Mouse (Mus musculus) right cerebral cortex, postnatal 25 days (tissue): ENCODE measurements around the gene Sdc1.

Experiments used
- DNase-seq: peaks from one replicate; pipeline ENCODE4 v3.0.0; 2022

Gene Sdc1

GRCm38 (mm10) chr12:8784189-8784588 lies 13.1 kb downstream of the Sdc1 start:
- DNase-seq: no peak

- no peak for DNase-seq
Measured at GRCm38 (mm10) chr12:8786476-8786875, 15.4 kb downstream of the Sdc1 start.

- no peak for DNase-seq
Measured at GRCm38 (mm10) chr12:8786984-8787730, 16.0 kb downstream of the Sdc1 start.

- DNase-seq: no peak
Measured at GRCm38 (mm10) chr12:8788469-8788868, 17.3 kb downstream of the Sdc1 start.

GRCm38 (mm10) chr12:8790615-8791014 lies 19.5 kb downstream of the Sdc1 start:
- no peak for DNase-seq

GRCm38 (mm10) chr12:8793410-8794051 lies 22.4 kb downstream of the Sdc1 start:
- DNase-seq: no peak

GRCm38 (mm10) chr12:8797936-8798335 lies 26.8 kb downstream of the Sdc1 start:
- DNase-seq: no peak

- DNase-seq: no peak
Measured at GRCm38 (mm10) chr12:8798486-8799020, 27.4 kb downstream of the Sdc1 start.

GRCm38 (mm10) chr12:8803421-8804076 lies 32.4 kb downstream of the Sdc1 start:
- no peak for DNase-seq

- DNase-seq: no peak
Measured at GRCm38 (mm10) chr12:8804077-8804456, 32.9 kb downstream of the Sdc1 start.

- no peak for DNase-seq
Measured at GRCm38 (mm10) chr12:8804934-8805722, 34.0 kb downstream of the Sdc1 start.

GRCm38 (mm10) chr12:8809086-8809485 lies 38.0 kb downstream of the Sdc1 start:
- DNase-seq: no peak

- no peak for DNase-seq
Measured at GRCm38 (mm10) chr12:8809626-8810025, 38.5 kb downstream of the Sdc1 start.

- DNase-seq: no peak
Measured at GRCm38 (mm10) chr12:8810966-8811365, 39.8 kb downstream of the Sdc1 start.

GRCm38 (mm10) chr12:8811441-8811871 lies 40.3 kb downstream of the Sdc1 start:
- DNase-seq: no peak

GRCm38 (mm10) chr12:8811894-8812560 lies 40.9 kb downstream of the Sdc1 start:
- no peak for DNase-seq

- DNase-seq: no peak
Measured at GRCm38 (mm10) chr12:8817467-8818232, 46.5 kb downstream of the Sdc1 start.

GRCm38 (mm10) chr12:8818233-8818672 lies 47.1 kb downstream of the Sdc1 start:
- DNase-seq: no peak

- DNase-seq: no peak
Measured at GRCm38 (mm10) chr12:8824995-8825703, 54.0 kb downstream of the Sdc1 start.

GRCm38 (mm10) chr12:8827014-8827715 lies 56.0 kb downstream of the Sdc1 start:
- no peak for DNase-seq
